Mouse (Mus musculus): ENCODE measurements around the gene Ifnar1.

Ifnar1 gene

GRCm38 (mm10) chr16:91461066-91461638, 23.9 kb upstream of the Ifnar1 start:
- no peak for DNase-seq (ENCODE audit: low spot score)

DNA sequence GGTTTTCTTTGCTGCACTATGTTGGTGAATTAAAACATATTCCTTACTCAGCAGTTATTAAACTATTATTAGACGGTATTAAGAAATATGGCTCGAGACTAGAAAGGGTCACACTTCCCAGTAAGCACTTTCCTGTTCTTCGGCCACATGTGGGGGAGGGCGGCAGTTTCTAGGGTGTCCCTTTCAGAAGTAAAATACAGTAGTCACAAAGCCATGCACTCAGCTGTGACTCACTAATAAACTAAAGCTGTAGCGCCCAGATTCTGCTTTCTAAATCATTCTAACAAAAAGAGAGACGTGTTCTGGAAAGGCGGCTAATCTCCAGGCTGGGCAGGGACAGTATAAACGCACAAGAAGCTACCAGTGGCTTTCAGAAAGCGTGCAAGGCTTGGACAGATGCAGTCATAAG, 23.3 kb upstream of the Ifnar1 start:
- DNase-seq (ENCODE audit: low spot score), result no peak

DNA sequence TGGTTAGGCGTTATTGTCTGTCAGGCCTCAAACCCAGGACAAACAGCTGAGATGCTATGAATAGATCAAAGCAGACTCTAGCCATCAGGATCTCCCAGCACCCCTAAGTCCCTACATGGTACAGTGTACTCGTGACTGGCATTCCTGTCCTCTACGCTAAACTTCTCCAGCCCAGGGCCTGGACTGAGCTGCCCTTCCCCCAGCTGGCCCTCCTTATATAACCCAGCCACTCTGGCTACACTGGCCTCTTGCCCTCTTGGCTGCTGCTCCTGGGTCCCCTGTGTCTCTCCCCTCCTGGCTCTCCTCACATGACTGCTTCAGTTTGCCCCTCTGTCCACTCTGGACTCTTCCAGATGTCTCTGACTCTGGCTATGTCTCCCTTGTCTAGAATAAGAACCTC, 22.4 kb upstream of the Ifnar1 start:
- DNase-seq (ENCODE audit: low spot score), result no peak

DNA sequence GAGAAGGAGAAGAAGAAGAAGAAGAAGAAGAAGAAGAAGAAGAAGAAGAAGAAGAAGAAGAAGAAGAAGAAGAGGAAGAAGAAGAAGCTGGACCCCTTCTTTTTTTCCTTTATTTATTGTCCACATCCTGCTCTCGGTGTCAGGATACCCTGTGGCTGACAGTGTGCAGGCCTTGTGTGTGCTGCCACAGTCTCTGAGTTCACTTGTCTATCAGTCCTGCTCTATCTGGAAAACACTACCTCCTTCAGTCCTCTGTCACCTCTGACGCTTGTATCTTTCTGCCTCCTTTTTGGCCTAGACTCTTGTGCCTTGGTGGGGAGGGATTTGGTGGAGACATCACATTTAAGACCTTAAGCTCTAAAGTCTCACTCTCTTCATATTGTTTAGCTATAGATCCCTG, 21.6 kb upstream of the Ifnar1 start:
- DNase-seq (ENCODE audit: low spot score), result no peak

DNA sequence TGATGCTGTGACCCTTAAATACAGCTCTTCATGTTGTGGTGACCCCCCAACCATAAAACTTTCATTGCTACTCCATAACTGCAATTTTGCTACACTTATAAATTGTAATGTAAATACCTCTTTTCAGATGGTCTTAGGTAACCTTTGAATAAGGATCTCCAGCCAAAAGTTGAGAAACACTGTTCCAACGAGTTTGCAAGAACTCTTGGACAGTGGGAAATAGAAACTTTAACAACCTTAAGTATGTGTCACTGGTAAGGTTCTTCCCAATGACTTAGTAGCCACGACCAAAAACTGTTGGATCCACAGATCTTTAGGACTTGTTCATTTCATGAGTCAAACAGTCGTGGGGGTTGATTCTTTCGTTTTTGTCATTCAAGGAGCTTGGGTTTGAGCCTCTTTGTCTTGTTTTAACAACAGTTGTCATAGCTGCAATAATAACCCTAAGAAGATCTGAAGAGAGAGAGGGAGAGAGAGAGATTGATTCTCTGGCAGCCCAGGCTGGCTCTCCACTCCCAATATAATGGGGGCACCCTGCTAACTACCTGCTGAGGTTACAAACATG, 21.1 kb upstream of the Ifnar1 start:
- DNase-seq (ENCODE audit: low spot score), result no peak

- peak; percentile 92 for DNase-seq (ENCODE audit: low spot score)
Measured at GRCm38 (mm10) chr16:91464594-91465504, 20.2 kb upstream of the Ifnar1 start.

DNA sequence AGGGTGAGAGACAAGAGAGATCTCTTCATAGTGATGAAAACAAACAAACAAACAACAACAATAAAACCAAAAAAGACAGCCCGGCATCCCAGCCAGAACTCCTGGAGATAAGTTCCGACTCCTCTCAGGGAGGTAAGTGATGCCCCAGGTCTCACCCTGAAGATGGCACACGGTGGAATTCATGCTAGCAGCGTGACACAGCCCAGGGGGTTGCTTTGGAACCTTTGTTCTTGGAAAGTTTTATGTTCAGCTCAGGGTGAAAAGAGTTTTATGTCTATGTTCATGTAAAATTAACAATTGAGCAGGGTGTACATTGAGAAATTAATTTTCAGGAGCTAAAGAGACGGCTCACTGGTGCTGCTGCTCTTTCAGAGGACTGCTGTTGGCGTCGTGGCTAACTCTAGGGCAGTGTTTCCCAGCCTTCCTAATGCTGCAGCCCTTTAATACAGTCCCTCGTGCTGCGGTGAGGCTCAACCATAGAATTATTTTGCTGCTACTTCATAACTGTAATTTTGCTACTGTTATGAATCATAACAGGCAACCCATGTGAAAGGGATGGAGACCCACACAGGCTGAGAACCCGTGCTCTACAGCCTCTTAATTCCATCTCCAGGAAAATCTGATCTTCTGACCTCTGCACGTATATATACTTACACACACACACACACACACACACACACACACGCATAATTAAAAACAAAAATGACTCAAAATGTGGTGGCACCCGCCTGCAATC, 19.4 kb upstream of the Ifnar1 start:
- no peak for DNase-seq (ENCODE audit: low spot score)

GRCm38 (mm10) chr16:91466566-91466965, 18.5 kb upstream of the Ifnar1 start:
- DNase-seq (ENCODE audit: low spot score), result peak; percentile 76

GRCm38 (mm10) chr16:91470470-91470869, 14.6 kb upstream of the Ifnar1 start:
- DNase-seq (ENCODE audit: low spot score), result no peak

- no peak for DNase-seq (ENCODE audit: low spot score)
Measured at GRCm38 (mm10) chr16:91471481-91471880, 13.6 kb upstream of the Ifnar1 start.

DNA sequence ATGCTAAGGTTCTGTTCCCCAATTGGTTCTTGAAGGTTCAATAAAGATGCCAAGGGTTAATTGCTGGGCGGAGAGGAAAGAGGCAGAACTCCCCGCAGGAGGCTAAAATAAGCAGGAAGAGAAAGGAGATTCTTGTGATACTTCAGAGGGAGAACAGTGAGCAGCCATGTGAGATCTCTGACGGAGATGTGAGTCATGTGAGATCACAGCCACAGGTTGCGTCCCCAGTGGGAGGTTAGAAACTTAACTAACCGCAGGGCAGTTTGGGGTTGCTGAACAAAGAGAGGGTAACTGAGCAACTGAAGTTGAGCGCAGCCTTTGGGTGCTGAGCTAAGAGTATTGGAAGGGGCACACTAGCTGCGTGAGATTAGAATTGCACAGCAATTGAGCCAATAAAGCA, 9.3 kb upstream of the Ifnar1 start:
- DNase-seq (ENCODE audit: low spot score), result no peak

DNA sequence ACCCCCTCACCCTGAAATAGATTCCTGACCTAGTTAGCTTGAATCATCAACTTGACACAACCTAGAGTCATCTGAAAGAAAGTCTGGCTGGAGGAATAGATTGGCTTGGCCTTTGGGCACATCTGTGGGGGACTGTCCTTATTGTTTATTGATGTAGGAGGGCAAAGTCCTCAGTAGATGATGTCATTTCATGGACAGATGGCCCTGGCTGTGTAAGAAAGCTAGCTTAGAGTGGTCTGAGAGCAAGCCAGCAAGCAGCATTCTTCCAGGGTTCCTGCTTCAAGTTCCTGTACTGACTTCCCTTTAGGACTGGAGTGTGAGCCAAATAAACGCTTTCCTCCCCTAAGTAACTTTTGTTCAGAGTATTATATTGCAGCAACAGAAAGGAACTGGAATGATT, 7.0 kb upstream of the Ifnar1 start:
- DNase-seq (ENCODE audit: low spot score), result no peak

DNA sequence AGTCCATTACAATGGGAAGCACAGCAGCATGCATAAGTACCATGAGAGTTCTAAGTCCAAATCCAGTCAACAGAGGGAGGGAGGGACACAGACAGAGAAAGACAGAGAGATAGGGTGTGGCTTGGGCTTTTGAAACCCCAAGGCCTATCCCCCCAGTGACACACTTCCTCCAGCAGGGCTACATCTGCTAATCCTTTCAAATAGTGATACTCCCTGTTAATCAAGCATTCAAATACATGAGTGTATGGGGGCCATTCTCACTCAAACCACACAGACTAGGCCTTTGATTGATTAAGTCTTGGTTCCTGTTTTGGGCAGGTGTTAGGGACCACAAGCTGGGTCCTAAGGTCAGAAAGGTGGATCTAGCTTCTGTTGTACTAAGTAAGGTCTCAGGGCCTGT, 4.5 kb upstream of the Ifnar1 start:
- no peak for DNase-seq (ENCODE audit: low spot score)

GRCm38 (mm10) chr16:91484387-91484786, 651 bp upstream of the Ifnar1 start:
- DNase-seq (ENCODE audit: low spot score), result no peak

DNA sequence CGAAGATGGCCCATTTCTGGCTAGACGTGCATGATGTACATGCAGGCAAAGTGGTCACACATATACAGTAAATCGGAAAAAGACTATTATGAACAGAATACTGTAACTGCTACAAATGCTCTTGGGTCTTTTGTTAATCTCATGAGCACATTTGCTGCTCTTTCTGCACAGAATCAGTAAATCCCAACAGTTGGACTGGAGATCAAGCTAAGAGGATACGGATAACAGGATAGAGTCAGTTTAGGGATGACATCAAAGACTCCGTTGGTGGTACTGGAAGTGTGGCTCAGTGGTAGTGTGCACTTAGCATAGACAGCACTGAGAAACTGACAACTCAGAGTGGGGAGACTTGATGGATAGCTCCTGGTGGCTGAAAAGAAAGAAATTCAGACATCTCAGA, 803 bp downstream of the Ifnar1 start:
- DNase-seq (ENCODE audit: low spot score), result no peak

DNA sequence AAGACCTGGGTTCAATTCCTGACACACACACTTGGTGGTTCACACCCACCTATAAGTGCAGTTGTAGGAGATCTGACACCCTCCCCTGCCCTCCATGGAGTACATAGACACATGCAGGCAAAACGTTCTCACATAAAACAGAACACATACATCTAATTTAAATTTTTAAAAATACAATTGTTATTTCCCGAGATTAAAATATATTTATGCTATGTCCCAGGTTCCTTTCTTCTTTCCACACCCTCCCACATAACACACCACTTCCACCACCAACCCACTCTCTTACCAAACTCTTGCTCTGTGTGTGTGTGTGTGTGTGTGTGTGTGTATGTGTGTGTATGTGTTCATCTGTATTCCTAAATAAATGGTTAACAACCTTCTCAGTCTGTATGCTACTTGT, 3.0 kb downstream of the Ifnar1 start:
- no peak for DNase-seq (ENCODE audit: low spot score)

GRCm38 (mm10) chr16:91490897-91491296, 5.9 kb downstream of the Ifnar1 start:
- no peak for DNase-seq (ENCODE audit: low spot score)

DNA sequence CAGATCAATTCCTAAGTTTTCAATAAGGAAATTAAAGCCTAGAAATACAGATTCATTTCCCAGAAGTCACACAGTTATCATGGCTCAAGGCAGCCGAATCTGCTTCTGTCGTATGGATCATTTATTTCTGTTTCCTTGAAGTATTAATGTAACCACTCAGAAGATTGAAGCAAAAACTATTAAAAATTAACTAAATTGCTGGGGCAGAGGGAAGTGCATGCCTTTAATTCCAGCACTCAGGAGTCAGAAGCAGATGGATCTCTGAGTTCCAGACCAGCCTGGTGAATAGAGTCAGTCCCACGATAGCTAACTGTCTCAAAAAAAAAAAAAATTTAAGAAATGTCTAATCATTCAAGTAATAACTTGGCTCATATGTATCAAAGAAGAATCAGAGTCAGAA, 6.4 kb downstream of the Ifnar1 start:
- DNase-seq (ENCODE audit: low spot score), result no peak

DNA sequence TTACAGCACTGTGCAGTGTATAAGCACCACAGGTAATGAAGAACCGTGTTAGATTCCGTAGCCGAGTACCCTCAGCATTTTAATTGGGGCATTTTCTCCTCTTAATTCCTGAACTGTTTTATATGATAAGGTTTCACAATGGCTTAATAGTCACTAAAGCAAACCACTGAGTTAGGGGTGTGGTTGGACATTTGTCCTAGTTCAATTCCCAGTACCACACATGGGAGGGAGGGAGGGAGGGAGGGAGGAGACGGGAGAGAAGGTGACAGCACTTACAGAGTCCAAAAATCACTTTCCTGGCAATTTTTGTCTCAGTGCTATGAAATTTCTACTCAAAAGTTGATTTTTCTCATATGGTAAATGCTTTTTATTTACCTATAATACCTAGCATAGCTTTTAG, 10.5 kb downstream of the Ifnar1 start:
- DNase-seq (ENCODE audit: low spot score), result no peak

- no peak for DNase-seq (ENCODE audit: low spot score)
Measured at GRCm38 (mm10) chr16:91496206-91496605, 11.2 kb downstream of the Ifnar1 start.

- no peak for DNase-seq (ENCODE audit: low spot score)
Measured at GRCm38 (mm10) chr16:91496766-91497165, 11.7 kb downstream of the Ifnar1 start.

DNA sequence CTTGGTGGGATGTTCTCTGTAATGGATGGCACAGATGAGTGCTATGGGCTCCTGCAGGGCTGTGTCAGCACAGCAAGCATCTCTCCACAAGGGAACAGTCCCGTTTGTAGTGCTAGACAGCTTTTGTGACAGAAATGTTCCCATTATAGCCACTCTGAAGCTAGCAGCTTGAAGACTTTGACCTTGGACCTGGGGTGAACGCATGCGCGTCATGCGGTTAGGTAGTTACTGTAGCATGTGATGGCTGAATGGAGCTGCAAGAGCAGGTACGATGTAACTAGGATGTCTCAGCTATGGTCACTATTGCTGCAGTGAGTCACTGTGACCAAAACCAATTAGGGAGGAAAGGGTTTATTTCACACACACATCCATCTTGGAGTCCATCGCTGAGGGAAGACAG, 13.0 kb downstream of the Ifnar1 start:
- no peak for DNase-seq (ENCODE audit: low spot score)

DNA sequence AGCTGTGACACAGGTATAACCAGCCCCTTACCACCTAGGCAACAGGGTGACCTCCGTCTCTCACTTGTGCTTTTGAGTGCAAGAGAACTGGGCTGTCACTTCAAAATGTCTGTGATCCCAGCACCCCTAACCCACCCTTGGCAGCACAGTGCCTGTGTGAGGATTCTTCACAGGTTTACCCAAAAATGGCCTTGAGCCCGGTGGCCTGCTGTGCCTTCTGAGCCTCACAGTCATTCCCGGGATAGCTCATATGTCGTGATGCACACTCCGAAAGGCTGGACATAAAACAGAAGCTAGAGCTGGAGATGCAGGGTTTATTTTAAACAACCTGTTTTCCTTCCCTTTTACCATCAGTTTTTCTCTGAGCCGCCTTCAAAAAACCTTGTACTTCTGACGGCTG, 19.7 kb downstream of the Ifnar1 start:
- DNase-seq (ENCODE audit: low spot score), result no peak
